Mouse (Mus musculus) monocyte, adult 59 days (primary cell): Measurements from ENCODE around the gene Atg14. TPM values are rescaled to one million over a fixed set of nuclear protein-coding genes. Genes with fewer than 3 reads are reported as not detected.

Experiments
- total RNA-seq, 2 experiments: library from RNA; stranded (reverse); gene quantifications; one replicate each; pipeline ENCODE4 v1.2.4; 2023

Atg14 gene
- 10 to 100 TPM; 19.1 to 19.5 TPM for total RNA-seq

DNA sequence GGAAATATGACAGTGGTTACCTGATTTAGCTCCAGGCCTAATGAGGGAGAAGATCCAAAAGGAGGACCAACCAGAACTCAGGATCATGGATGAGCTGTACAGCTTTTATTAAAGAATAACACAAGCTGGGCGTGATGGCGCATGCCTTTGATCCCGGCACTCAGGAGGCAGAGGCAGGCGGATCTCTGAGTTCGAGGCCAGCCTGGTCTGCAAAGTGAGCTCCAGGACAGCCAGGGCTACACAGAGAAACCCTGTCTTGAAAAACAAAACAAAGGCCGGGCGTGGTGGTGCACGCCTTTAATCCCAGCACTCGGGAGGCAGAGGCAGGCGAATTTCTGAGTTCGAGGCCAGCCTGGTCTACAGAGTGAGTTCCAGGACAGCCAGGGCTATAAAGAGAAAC, at the start of gene Atg14:
Gene Atg14, minus strand, starts transcription at position 101 of the 400 bp plus-strand sequence.

Other genes with a start within 250 kb of the Atg14 start
- 100 to 1,000 TPM; 507 to 620 TPM for gene Lgals3, start 202.9 kb downstream of the Atg14 start, total RNA-seq
- 1 to 10 TPM; 2.6 to 3.5 TPM for gene Dlgap5, start 152.2 kb downstream of the Atg14 start, total RNA-seq
- gene Fbxo34, start 120.2 kb downstream of the Atg14 start, total RNA-seq, result 10 to 100 TPM; 20.0 to 31.8 TPM
- gene Ktn1, start 77.8 kb upstream of the Atg14 start, total RNA-seq, result 10 to 100 TPM; 37.1 to 41.8 TPM